Mouse (Mus musculus) lung, embryonic 15.5 days (tissue): Measurements from ENCODE around the gene Dus1l. TPM values are rescaled to one million over a fixed set of nuclear protein-coding genes. Genes with fewer than 3 reads are reported as not detected.
A peak's percentile ranks its signal among the peaks of the same experiment; 100 is the strongest.
"Not testable (repeated sequence)": the region's sequence is repeated elsewhere in the genome, so short reads cannot be mapped to it uniquely, and the experiment has no call there.

Experiments used
- ATAC-seq: fragments of 200-750 bp; cut with Nextera tagmentation; 2 replicates; pipeline ENCODE4 v1.8.0; 2017; ENCODE audit warnings: moderate number of reproducible peaks, borderline replicate concordance; ENCODE audit not compliant: low FRiP score, low TSS enrichment; ENCODE audit errors: extremely low read depth
- H3K27ac ChIP-seq: fragments of 300-500 bp; sonication (generic); 2 replicates; pipeline ENCODE4 v1.5.1; 2015; ENCODE audit warnings: moderate library complexity, mild to moderate bottlenecking, inconsistent platforms
- H3K27me3 ChIP-seq: fragments of 300-500 bp; sonication (generic); 2 replicates; pipeline ENCODE4 v1.6.1; 2015; ENCODE audit warnings: inconsistent platforms
- H3K36me3 ChIP-seq: fragments of 300-500 bp; sonication (generic); 2 replicates; pipeline ENCODE4 v1.6.1; 2015; ENCODE audit warnings: inconsistent platforms
- H3K4me1 ChIP-seq: fragments of 300-500 bp; sonication (generic); 2 replicates; pipeline ENCODE4 v1.6.1; 2015; ENCODE audit warnings: inconsistent platforms
- H3K4me2 ChIP-seq: fragments of 300-500 bp; sonication (generic); 2 replicates; pipeline ENCODE4 v1.6.1; 2015; ENCODE audit warnings: inconsistent platforms, mild to moderate bottlenecking, moderate library complexity
- H3K4me3 ChIP-seq: fragments of 300-500 bp; sonication (generic); 2 replicates; pipeline ENCODE4 v1.5.1; 2015; ENCODE audit warnings: mild to moderate bottlenecking, inconsistent platforms
- H3K9ac ChIP-seq: fragments of 300-500 bp; sonication (generic); 2 replicates; pipeline ENCODE4 v1.6.1; 2015; ENCODE audit warnings: inconsistent platforms
- H3K9me3 ChIP-seq: fragments of 300-500 bp; sonication (generic); 2 replicates; pipeline ENCODE4 v1.6.1; 2016; ENCODE audit warnings: inconsistent platforms
- WGBS: fragments of 180-500 bp; shearing (Covaris S2); methylation state at CpG from one replicate; pipeline ENCODE4 v1.1.7; 2015; 5-methylcytosine and 5-hydroxymethylcytosine counted together
- polyA plus RNA-seq: library from polyadenylated mRNA; unstranded; fragments of >200 nt; fragmentation: Nextera tagmentation; extraction: Ambion mirVana; gene quantifications from 2 replicates; pipeline ENCODE4 v1.2.1, GENCODE M21; 2015

Gene Dus1l
- polyA plus RNA-seq, 1 experiment from 2014 or later: 90.4 TPM

DNA sequence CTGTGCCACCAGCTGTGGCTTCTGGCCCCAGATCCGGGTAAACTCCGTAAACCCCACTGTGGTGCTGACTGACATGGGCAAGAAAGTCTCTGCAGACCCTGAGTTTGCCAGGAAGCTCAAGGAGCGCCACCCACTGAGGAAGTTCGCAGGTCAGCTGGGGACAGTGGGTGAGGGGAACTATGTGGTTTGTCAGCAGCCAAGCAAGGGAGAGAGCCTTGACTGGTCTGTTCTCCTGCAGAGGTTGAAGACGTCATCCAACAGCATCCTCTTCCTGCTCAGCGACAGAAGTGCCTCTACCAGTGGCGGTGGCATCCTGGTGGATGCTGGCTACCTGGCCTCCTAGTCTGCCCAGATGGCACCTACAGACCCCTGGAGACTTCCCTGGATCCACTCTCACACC lies 29.2 kb downstream of the Dus1l start:
- not testable (repeated sequence) for H3K4me1 ChIP-seq, H3K4me2 ChIP-seq, H3K9me3 ChIP-seq, H3K27ac ChIP-seq, ATAC-seq, H3K9ac ChIP-seq, H3K36me3 ChIP-seq, H3K27me3 ChIP-seq, H3K4me3 ChIP-seq
- 70% methylated on average over 4 of the region's 7 CpGs for WGBS

- peak; percentile 41; the same call in 1 of the 2 replicates for ATAC-seq
- H3K4me1 ChIP-seq, H3K27ac ChIP-seq, H3K9me3 ChIP-seq, H3K4me3 ChIP-seq, H3K36me3 ChIP-seq, H3K9ac ChIP-seq, H3K27me3 ChIP-seq: not testable (repeated sequence)
- peak overlapping the region; percentile 41 for H3K4me2 ChIP-seq
- WGBS: 42% methylated on average over 2 of the region's 23 CpGs
Measured at GRCm38 (mm10) chr11:120763121-120763999, 32.8 kb downstream of the Dus1l start.

DNA sequence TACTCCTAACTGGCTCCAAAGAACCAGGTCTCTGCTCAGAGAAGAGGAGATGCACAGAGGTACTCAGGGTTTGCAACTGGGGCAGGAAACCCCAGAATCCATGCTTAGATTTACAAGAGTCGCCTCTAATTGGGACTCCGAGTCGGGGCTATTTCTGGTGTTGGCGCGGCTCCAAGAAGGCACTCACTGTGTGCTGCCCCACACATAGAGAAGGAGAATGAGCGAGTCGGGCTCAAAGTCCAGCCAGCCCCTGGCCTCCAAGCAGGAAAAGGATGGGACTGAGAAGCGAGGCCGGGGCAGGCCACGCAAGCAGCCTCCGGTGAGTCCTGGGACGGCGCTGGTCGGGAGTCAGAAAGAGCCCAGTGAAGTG lies 33.5 kb downstream of the Dus1l start, which contains the start of gene Hmga1b:
TSS of gene Hmga1b (plus strand) at position 123 of the 370 bp plus-strand sequence.
- not testable (repeated sequence) for H3K27me3 ChIP-seq, H3K9ac ChIP-seq, ATAC-seq, H3K4me3 ChIP-seq, H3K9me3 ChIP-seq, H3K4me1 ChIP-seq, H3K36me3 ChIP-seq, H3K27ac ChIP-seq
- WGBS: 10% methylated on average over 14 of the region's 14 CpGs
- peak within 1 kb of the TSS; percentile 41 for H3K4me2 ChIP-seq

DNA sequence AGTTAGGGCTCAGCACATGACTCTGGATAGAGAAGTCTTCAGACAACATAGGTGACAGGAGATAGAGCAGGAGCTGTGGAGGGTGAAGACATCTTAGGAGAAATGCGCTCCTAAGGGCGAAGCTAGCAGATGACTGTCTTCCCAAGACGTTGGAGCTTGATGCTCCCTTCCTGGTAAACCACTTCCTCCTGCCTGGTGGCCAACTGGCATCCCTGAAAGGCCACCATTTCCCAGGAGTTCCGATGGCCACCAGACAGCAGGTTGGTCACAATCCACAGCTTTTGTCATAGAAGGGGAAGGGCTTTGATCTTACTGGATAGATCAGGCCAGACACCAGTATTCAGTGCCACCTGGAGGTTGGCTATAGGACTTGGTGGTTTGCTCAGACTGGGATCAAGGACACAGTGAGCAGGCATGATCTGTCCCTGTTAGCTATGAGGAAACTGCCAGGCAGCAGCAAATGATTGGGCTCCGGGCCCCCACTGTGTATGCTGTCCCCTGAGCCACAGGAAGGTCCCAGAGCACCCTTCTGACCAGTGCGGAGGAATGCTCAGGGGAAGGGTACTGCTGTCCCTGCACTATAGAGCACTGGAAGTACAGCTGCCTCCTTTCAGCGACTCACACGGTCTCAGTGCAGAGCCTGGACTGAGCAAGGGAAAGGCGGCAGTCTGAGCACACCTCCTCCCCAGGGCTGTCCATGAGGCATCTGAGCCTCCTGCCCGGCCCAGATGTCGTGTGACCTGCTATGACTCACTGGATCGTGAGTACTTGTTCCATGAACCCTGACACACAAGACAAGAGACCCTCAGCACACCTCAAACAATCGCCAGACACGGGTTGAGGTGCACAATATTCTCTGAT lies 34.2 kb downstream of the Dus1l start:
- 55% methylated on average over 14 of the region's 14 CpGs for WGBS
- Histone ChIP-seq H3K4me3 (no peak overlapping the region), H3K27me3 (peaks cover 6% of the 10 kb centered on the region; the same call in 1 of the 2 replicates), H3K27ac (no peak overlapping the region), H3K9ac (no peak overlapping the region), H3K36me3 (no peaks in the 10 kb centered on the region), H3K4me1 (peaks cover 7% of the 10 kb centered on the region; the same call in 1 of the 2 replicates), H3K4me2 (no peak overlapping the region; the same call in 1 of the 2 replicates), H3K9me3 (peaks cover under 1% of the 10 kb centered on the region; the same call in 1 of the 2 replicates)
- ATAC-seq: no peak

GRCm38 (mm10) chr11:120760236-120760635 lies 36.0 kb downstream of the Dus1l start:
- no peak overlapping the region for H3K27ac ChIP-seq
- no peak overlapping the region for H3K9ac ChIP-seq
- H3K36me3 ChIP-seq: no peaks in the 10 kb centered on the region
- WGBS: 82% methylated on average over 9 of the region's 9 CpGs
- no peak overlapping the region for H3K4me2 ChIP-seq
- no peak for ATAC-seq
- H3K4me1 ChIP-seq: peaks cover 7% of the 10 kb centered on the region; the same call in 1 of the 2 replicates
- H3K4me3 ChIP-seq: no peak overlapping the region
- peaks cover 6% of the 10 kb centered on the region; the same call in 1 of the 2 replicates for H3K27me3 ChIP-seq
- peaks cover 3% of the 10 kb centered on the region; the same call in 1 of the 2 replicates for H3K9me3 ChIP-seq

DNA sequence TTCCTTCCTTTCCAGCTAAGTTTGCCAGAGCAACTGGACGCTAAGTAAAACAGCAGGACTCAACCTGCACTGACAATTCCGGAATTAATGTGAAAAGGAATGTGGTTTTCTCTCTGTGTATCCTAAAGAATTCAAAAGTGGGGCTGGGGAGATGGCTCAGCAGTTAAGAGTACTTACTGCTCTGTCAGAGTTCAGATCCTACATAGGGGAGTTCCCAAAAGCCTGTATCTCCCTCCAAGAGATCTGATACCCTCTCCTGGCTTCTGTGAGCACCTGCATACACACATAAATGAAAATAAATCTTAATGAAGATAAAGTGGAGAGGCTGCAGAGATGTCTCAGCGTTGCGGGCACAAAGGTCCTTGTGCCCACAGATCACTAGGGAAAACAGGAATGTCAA lies 44.6 kb downstream of the Dus1l start:
- H3K9ac ChIP-seq: no peak overlapping the region
- H3K4me3 ChIP-seq: no peak overlapping the region
- ATAC-seq: no peak
- 52% methylated on average over 4 of the region's 4 CpGs for WGBS
- H3K36me3 ChIP-seq: no peaks in the 10 kb centered on the region
- H3K4me2 ChIP-seq: no peak overlapping the region
- H3K4me1 ChIP-seq: no peaks in the 10 kb centered on the region
- no peak overlapping the region for H3K27ac ChIP-seq
- no peaks in the 10 kb centered on the region for H3K9me3 ChIP-seq
- no peaks in the 10 kb centered on the region for H3K27me3 ChIP-seq

DNA sequence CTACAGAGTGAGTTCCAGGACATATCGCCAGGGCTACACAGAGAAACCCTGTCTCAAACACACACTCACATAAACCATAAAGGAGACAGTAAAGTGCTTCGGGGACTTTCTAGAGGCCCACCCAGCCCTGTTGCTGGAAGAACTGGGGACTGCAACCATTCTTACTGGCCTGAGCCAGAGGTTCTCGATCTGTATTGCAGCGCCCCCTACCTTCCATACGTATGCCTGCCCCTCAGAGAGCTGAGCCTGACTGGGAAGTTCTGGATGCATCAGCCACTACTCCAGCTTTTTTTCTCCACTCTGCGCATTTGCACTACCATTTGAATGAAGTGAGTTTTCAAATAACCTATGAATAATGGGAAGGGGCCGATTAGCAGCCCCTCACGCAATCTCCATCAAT lies 46.8 kb downstream of the Dus1l start:
- ATAC-seq: no peak
- no peak overlapping the region for H3K27ac ChIP-seq
- H3K4me1 ChIP-seq: 0 out of 2 replicates have a peak, but pooled peaks cover 3% of the 10 kb centered on the region
- H3K4me2 ChIP-seq: no peak overlapping the region
- H3K27me3 ChIP-seq: no peaks in the 10 kb centered on the region
- 61% methylated on average over 8 of the region's 8 CpGs for WGBS
- no peaks in the 10 kb centered on the region for H3K9me3 ChIP-seq
- H3K9ac ChIP-seq: no peak overlapping the region
- no peak overlapping the region for H3K4me3 ChIP-seq
- no peaks in the 10 kb centered on the region for H3K36me3 ChIP-seq

- no peak overlapping the region for H3K4me3 ChIP-seq
- H3K27me3 ChIP-seq: no peaks in the 10 kb centered on the region
- no peak overlapping the region for H3K4me2 ChIP-seq
- 0 out of 2 replicates have a peak, but pooled peaks cover 3% of the 10 kb centered on the region for H3K4me1 ChIP-seq
- H3K27ac ChIP-seq: no peak overlapping the region
- no peak for ATAC-seq
- no peak overlapping the region for H3K9ac ChIP-seq
- WGBS: 76% methylated on average over 4 of the region's 4 CpGs
- no peaks in the 10 kb centered on the region for H3K9me3 ChIP-seq
- H3K36me3 ChIP-seq: no peaks in the 10 kb centered on the region
Measured at GRCm38 (mm10) chr11:120747974-120748373, 48.2 kb downstream of the Dus1l start.

GRCm38 (mm10) chr11:120744121-120744701 lies 52.0 kb downstream of the Dus1l start:
- 0 out of 2 replicates have a peak, but pooled peaks cover 3% of the 10 kb centered on the region for H3K4me1 ChIP-seq
- H3K9me3 ChIP-seq: no peaks in the 10 kb centered on the region
- H3K9ac ChIP-seq: no peak overlapping the region
- H3K27ac ChIP-seq: peak overlapping the region; percentile 96
- WGBS: 38% methylated on average over 7 of the region's 7 CpGs
- ATAC-seq: peak; percentile 88
- H3K4me2 ChIP-seq: no peak overlapping the region
- H3K4me3 ChIP-seq: no peak overlapping the region
- no peaks in the 10 kb centered on the region for H3K27me3 ChIP-seq
- no peaks in the 10 kb centered on the region for H3K36me3 ChIP-seq

- no peak overlapping the region for H3K9ac ChIP-seq
- H3K4me1 ChIP-seq: 0 out of 2 replicates have a peak, but pooled peaks cover 3% of the 10 kb centered on the region
- no peak overlapping the region for H3K27ac ChIP-seq
- H3K4me2 ChIP-seq: no peak overlapping the region
- no peak for ATAC-seq
- H3K9me3 ChIP-seq: no peaks in the 10 kb centered on the region
- WGBS: 82% methylated on average over 5 of the region's 5 CpGs
- H3K4me3 ChIP-seq: no peak overlapping the region
- H3K27me3 ChIP-seq: no peaks in the 10 kb centered on the region
- no peaks in the 10 kb centered on the region for H3K36me3 ChIP-seq
Measured at GRCm38 (mm10) chr11:120740981-120741380, 55.2 kb downstream of the Dus1l start.
